22 mouse cellular contexts compared by ENCODE assay signal in the genomic region with DNA sequence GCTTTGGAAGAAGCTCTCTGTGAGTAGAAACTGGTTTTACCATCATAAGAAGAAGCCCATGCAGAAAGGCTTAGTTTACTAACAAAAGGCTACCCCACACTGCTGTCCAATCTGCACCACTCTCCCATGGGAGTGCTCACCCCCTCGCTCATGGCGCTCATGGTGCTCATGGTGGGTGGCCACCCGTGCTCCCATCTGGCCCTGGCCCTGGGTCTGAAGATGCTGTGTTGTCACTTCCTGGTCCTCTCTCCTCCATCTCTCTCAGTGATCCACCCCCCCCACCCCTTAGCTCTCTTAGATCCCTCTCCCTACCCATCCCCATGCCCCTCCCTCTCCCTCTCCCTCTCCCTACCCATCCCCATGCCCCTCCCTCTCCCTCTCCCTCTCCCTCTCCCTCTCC. TPM values are rescaled to one million over a fixed set of nuclear protein-coding genes. Genes with fewer than 3 reads are reported as not detected.
"Had no signal": no experiment of that assay in that cellular context is flagged by ENCODE, and none has a peak within 500 bp of the region (broad histone marks: within the 10 kb centered on the region; RNA-seq: fewer than 3 reads in every experiment).

No protein-coding gene starts in this region.

- H3K27ac ChIP-seq: liver, embryonic 15.5 days; midbrain, embryonic 10.5 days; midbrain, embryonic 12.5 days; neural tube, embryonic 13.5 days; neural tube, embryonic 15.5 days had no signal

- H3K9ac ChIP-seq: liver, embryonic 15.5 days; lung, embryonic 14.5 days; midbrain, embryonic 12.5 days; neural tube, embryonic 13.5 days; neural tube, embryonic 15.5 days had no signal

- H3K27me3 ChIP-seq: liver, embryonic 15.5 days; neural tube, embryonic 15.5 days had no signal

- H3K9me3 ChIP-seq: liver, embryonic 15.5 days; midbrain, embryonic 10.5 days; midbrain, embryonic 12.5 days; neural tube, embryonic 13.5 days; neural tube, embryonic 15.5 days had no signal

- H3K4me1 ChIP-seq: liver, embryonic 15.5 days; midbrain, embryonic 12.5 days; neural tube, embryonic 13.5 days; neural tube, embryonic 15.5 days had no signal

- ATAC-seq: midbrain, embryonic 16.5 days had no signal

- H3K4me3 ChIP-seq: liver, embryonic 15.5 days; midbrain, embryonic 10.5 days; midbrain, embryonic 12.5 days; myocyte; neural tube, embryonic 13.5 days; neural tube, embryonic 15.5 days had no signal

- H3K4me2 ChIP-seq: liver, embryonic 15.5 days; lung, embryonic 14.5 days; midbrain, embryonic 12.5 days; neural tube, embryonic 13.5 days; neural tube, embryonic 15.5 days had no signal

- DNase-seq: lung, adult 18-20 months; lung, embryonic 14.5 days; lung, postnatal 10 days; lung, postnatal 4 days; midbrain, embryonic 14.5 days; retina, postnatal 1 day; right cerebral cortex, adult 18-20 months; right cerebral cortex, postnatal 25 days; right cerebral cortex, postnatal 4 days; spleen, adult 18-20 months; thymus, adult 18-20 months; thymus, postnatal 14 days; thymus, postnatal 36 days had no signal

- H3K36me3 ChIP-seq: liver, embryonic 15.5 days; midbrain, embryonic 10.5 days; midbrain, embryonic 12.5 days; neural tube, embryonic 13.5 days; neural tube, embryonic 15.5 days had no signal

RNA-seq across cellular contexts. Expression of a gene that starts 57.2 kb away (rescaled TPM):
- total RNA-seq: megakaryocyte, adult 5-6 weeks; megakaryocyte-erythroid progenitor cell, adult 5-6 weeks had no signal
